Mouse (Mus musculus): Measurements from ENCODE around the gene Trp53rkb.
"Not testable (repeated sequence)": the region's sequence is repeated elsewhere in the genome, so short reads cannot be mapped to it uniquely, and the experiment has no call there.

The Trp53rkb gene

GRCm38 (mm10) chr2:166792355-166792754 is at the start of gene Trp53rkb:
Gene Trp53rkb, plus strand, starts transcription at chr2:166792531.
- DNase-seq (ENCODE audit: low spot score in 2 of 2) = no peak

- no peak for DNase-seq (ENCODE audit: low spot score in 2 of 2)
Observed at GRCm38 (mm10) chr2:166743504-166743903, 48.8 kb upstream of the Trp53rkb start.

GRCm38 (mm10) chr2:166744433-166744832 is 47.9 kb upstream of the Trp53rkb start:
- no peak for DNase-seq (ENCODE audit: low spot score in 2 of 2)

- no peak for DNase-seq (ENCODE audit: low spot score in 2 of 2)
Observed at GRCm38 (mm10) chr2:166745849-166746248, 46.5 kb upstream of the Trp53rkb start.

- DNase-seq (ENCODE audit: low spot score in 2 of 2) = not testable (repeated sequence)
Observed at GRCm38 (mm10) chr2:166746261-166746913, 45.9 kb upstream of the Trp53rkb start.

GRCm38 (mm10) chr2:166750620-166751191 is 41.6 kb upstream of the Trp53rkb start:
- DNase-seq (ENCODE audit: low spot score in 2 of 2) = no peak

GRCm38 (mm10) chr2:166754194-166754593 is 38.1 kb upstream of the Trp53rkb start:
- no peak for DNase-seq (ENCODE audit: low spot score in 2 of 2)

- no peak for DNase-seq (ENCODE audit: low spot score in 2 of 2)
Observed at GRCm38 (mm10) chr2:166754760-166755159, 37.6 kb upstream of the Trp53rkb start.

GRCm38 (mm10) chr2:166757969-166758368 is 34.4 kb upstream of the Trp53rkb start:
- DNase-seq (ENCODE audit: low spot score in 2 of 2) = no peak

GRCm38 (mm10) chr2:166764051-166764450 is 28.3 kb upstream of the Trp53rkb start:
- no peak for DNase-seq (ENCODE audit: low spot score in 2 of 2)

GRCm38 (mm10) chr2:166767591-166767990 is 24.7 kb upstream of the Trp53rkb start:
- no peak for DNase-seq (ENCODE audit: low spot score in 2 of 2)

GRCm38 (mm10) chr2:166771396-166771795 is 20.9 kb upstream of the Trp53rkb start:
- no peak for DNase-seq (ENCODE audit: low spot score in 2 of 2)

GRCm38 (mm10) chr2:166773587-166773986 is 18.7 kb upstream of the Trp53rkb start:
- no peak for DNase-seq (ENCODE audit: low spot score in 2 of 2)

GRCm38 (mm10) chr2:166774275-166774674 is 18.1 kb upstream of the Trp53rkb start:
- no peak for DNase-seq (ENCODE audit: low spot score in 2 of 2)

GRCm38 (mm10) chr2:166775357-166775893 is 16.9 kb upstream of the Trp53rkb start:
- no peak for DNase-seq (ENCODE audit: low spot score in 2 of 2)

GRCm38 (mm10) chr2:166776272-166776671 is 16.1 kb upstream of the Trp53rkb start:
- DNase-seq (ENCODE audit: low spot score in 2 of 2) = no peak

- no peak for DNase-seq (ENCODE audit: low spot score in 2 of 2)
Observed at GRCm38 (mm10) chr2:166779956-166780355, 12.4 kb upstream of the Trp53rkb start.

- DNase-seq (ENCODE audit: low spot score in 2 of 2) = peak; percentile 71 to 79
Observed at GRCm38 (mm10) chr2:166780980-166781578, 11.3 kb upstream of the Trp53rkb start.

GRCm38 (mm10) chr2:166784376-166784775 is 8.0 kb upstream of the Trp53rkb start:
- DNase-seq (ENCODE audit: low spot score in 2 of 2) = no peak

GRCm38 (mm10) chr2:166786353-166787004 is 5.9 kb upstream of the Trp53rkb start:
- DNase-seq (ENCODE audit: low spot score in 2 of 2) = peak; percentile 80 to 88

- DNase-seq (ENCODE audit: low spot score in 2 of 2) = no peak
Observed at GRCm38 (mm10) chr2:166791738-166792137, 593 bp upstream of the Trp53rkb start.

GRCm38 (mm10) chr2:166793542-166794214 is 1.3 kb downstream of the Trp53rkb start:
- DNase-seq (ENCODE audit: low spot score in 2 of 2) = peak; percentile 65 to 81
